Mouse (Mus musculus): ENCODE measurements around the gene Ehhadh. TPM values are rescaled to one million over a fixed set of nuclear protein-coding genes. Genes with fewer than 3 reads are reported as not detected.

The Ehhadh gene
- polyA plus RNA-seq, 1 experiment from 2014 or later: 2.5 TPM

GRCm38 (mm10) chr16:21727897-21728364 lies 59.7 kb downstream of the Ehhadh start:
- Histone ChIP-seq H3K36me3 (ENCODE audit: insufficient read depth, low read length) (no peaks in the 10 kb centered on the region), H3K9me3 (ENCODE audit: low read length) (no peaks in the 10 kb centered on the region), H3K9ac (replicated peaks; ENCODE audit: low read depth) (no peak overlapping the region), H3K27me3 (replicated peaks; ENCODE audit: insufficient read depth, low read length) (no peaks in the 10 kb centered on the region), H3K4me2 (replicated peaks; ENCODE audit: low read depth, low read length) (peak overlapping the region; percentile 44), H3K4me3 (ENCODE audit: low read depth, low read length) (peak overlapping the region; percentile 33), H3K27ac (ENCODE audit: low read length) (no peak overlapping the region), H3K4me1 (ENCODE audit: insufficient read depth, low read depth, low read length) (no peaks in the 10 kb centered on the region)
- DNase-seq (ENCODE audit: low spot score) (peak; percentile 92), ATAC-seq (peak; percentile 30)
- peak; percentile 90 for TF ChIP-seq CTCF (IDR thresholded peaks at IDR 0.05)
- TF ChIP-seq EP300 (IDR thresholded peaks at IDR 0.05): no peak
- WGBS: 30% methylated on average over 10 of the region's 10 CpGs

- DNase-seq (ENCODE audit: low spot score): no peak
Measured at GRCm38 (mm10) chr16:21727421-21727820, 60.2 kb downstream of the Ehhadh start.

GRCm38 (mm10) chr16:21724261-21724660 lies 63.3 kb downstream of the Ehhadh start:
- Histone ChIP-seq H3K4me3 (ENCODE audit: low read depth, low read length) (no peak overlapping the region), H3K27ac (ENCODE audit: low read length) (no peak overlapping the region), H3K4me2 (replicated peaks; ENCODE audit: low read depth, low read length) (no peak overlapping the region), H3K36me3 (ENCODE audit: insufficient read depth, low read length) (no peaks in the 10 kb centered on the region), H3K9ac (replicated peaks; ENCODE audit: low read depth) (no peak overlapping the region), H3K27me3 (replicated peaks; ENCODE audit: insufficient read depth, low read length) (no peaks in the 10 kb centered on the region), H3K9me3 (ENCODE audit: low read length) (no peaks in the 10 kb centered on the region), H3K4me1 (ENCODE audit: insufficient read depth, low read depth, low read length) (no peaks in the 10 kb centered on the region; the same call in 1 of the 2 replicates)
- DNase-seq (ENCODE audit: low spot score) (no peak), ATAC-seq (no peak)
- 83% methylated on average over 1 of the region's 1 CpGs for WGBS
- TF ChIP-seq EP300 (IDR thresholded peaks at IDR 0.05) (no peak), CTCF (IDR thresholded peaks at IDR 0.05) (no peak)

More at GRCm38 (mm10) chr16:21727421-21727820, 60.2 kb downstream of the Ehhadh start:
- Histone ChIP-seq H3K9me3 (ENCODE audit: low read length) (no peaks in the 10 kb centered on the region), H3K4me1 (ENCODE audit: insufficient read depth, low read depth, low read length) (no peaks in the 10 kb centered on the region), H3K27ac (ENCODE audit: low read length) (no peak overlapping the region), H3K4me3 (ENCODE audit: low read depth, low read length) (no peak overlapping the region), H3K9ac (replicated peaks; ENCODE audit: low read depth) (no peak overlapping the region), H3K36me3 (ENCODE audit: insufficient read depth, low read length) (no peaks in the 10 kb centered on the region), H3K4me2 (replicated peaks; ENCODE audit: low read depth, low read length) (no peak overlapping the region), H3K27me3 (replicated peaks; ENCODE audit: insufficient read depth, low read length) (no peaks in the 10 kb centered on the region)
- WGBS: 83% methylated on average over 3 of the region's 3 CpGs
- TF ChIP-seq EP300 (IDR thresholded peaks at IDR 0.05) (no peak), CTCF (IDR thresholded peaks at IDR 0.05) (no peak)
- peak; percentile 25 for ATAC-seq

DNA sequence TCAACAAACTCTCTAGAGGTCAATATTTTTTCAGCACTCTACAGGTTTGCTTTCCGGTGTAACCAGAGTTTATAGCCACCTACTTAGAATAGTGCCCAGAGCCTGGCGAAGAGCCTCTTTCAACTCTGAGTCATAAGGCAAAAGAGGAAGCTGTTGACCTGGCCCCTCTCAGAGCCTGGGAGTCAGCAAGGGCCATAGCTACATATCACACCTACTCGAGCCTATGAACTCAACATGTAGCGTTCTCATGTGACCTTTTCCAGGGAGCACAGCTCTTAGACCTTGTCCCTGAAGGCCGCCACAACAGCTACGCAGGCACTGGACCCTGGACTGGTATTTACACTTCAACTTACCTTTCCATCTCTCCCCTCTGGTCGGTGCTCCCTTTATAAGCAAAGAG lies 67.8 kb downstream of the Ehhadh start:
- WGBS: 54% methylated on average over 7 of the region's 7 CpGs
- TF ChIP-seq CTCF (IDR thresholded peaks at IDR 0.05) (no peak), EP300 (IDR thresholded peaks at IDR 0.05) (0 out of 2 replicates have a peak, but pooled peaks have one; percentile 12)
- DNase-seq (ENCODE audit: low spot score) (peak; percentile 77), ATAC-seq (peak; percentile 88)
- Histone ChIP-seq H3K4me1 (ENCODE audit: insufficient read depth, low read depth, low read length) (no peaks in the 10 kb centered on the region; the same call in 1 of the 2 replicates), H3K9ac (replicated peaks; ENCODE audit: low read depth) (no peak overlapping the region), H3K9me3 (ENCODE audit: low read length) (no peaks in the 10 kb centered on the region), H3K4me2 (replicated peaks; ENCODE audit: low read depth, low read length) (no peak overlapping the region), H3K36me3 (ENCODE audit: insufficient read depth, low read length) (no peaks in the 10 kb centered on the region), H3K4me3 (ENCODE audit: low read depth, low read length) (no peak overlapping the region), H3K27ac (ENCODE audit: low read length) (no peak overlapping the region), H3K27me3 (replicated peaks; ENCODE audit: insufficient read depth, low read length) (no peaks in the 10 kb centered on the region)

DNA sequence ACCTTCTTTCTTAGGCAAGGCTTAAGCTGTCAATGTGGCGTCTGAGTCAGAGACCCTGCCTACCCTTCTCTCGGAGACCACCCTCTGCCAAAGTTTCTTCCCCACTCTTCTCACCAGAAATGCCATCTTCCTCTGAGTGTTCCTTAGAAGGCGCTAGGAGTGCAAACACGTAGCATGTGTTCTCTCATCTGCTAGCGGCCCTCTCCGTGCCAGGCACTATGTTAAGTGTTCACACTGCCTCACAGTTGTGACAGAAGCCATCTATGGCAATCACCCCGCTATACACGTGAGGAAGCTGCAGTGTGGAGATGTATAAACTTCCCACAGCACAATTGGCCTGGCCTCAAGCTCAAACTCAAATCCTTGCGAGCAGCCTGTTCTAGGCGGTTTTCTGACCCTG lies 73.1 kb downstream of the Ehhadh start:
- Histone ChIP-seq H3K9me3 (ENCODE audit: low read length) (no peaks in the 10 kb centered on the region), H3K4me2 (replicated peaks; ENCODE audit: low read depth, low read length) (no peak overlapping the region), H3K27me3 (replicated peaks; ENCODE audit: insufficient read depth, low read length) (no peaks in the 10 kb centered on the region), H3K27ac (ENCODE audit: low read length) (no peak overlapping the region), H3K9ac (replicated peaks; ENCODE audit: low read depth) (no peak overlapping the region), H3K36me3 (ENCODE audit: insufficient read depth, low read length) (no peaks in the 10 kb centered on the region), H3K4me3 (ENCODE audit: low read depth, low read length) (no peak overlapping the region), H3K4me1 (ENCODE audit: insufficient read depth, low read depth, low read length) (no peaks in the 10 kb centered on the region; the same call in 1 of the 2 replicates)
- WGBS: 71% methylated on average over 10 of the region's 10 CpGs
- TF ChIP-seq CTCF (IDR thresholded peaks at IDR 0.05) (no peak), EP300 (IDR thresholded peaks at IDR 0.05) (no peak)
- ATAC-seq: no peak
- DNase-seq (ENCODE audit: low spot score): no peak

Other genes with a start within 250 kb of the Ehhadh start
- gene 2510009E07Rik, start 93.1 kb downstream of the Ehhadh start, polyA plus RNA-seq (2015; fragmentation: Nextera tagmentation; extraction: Ambion mirVana): 16.8 and 17.0 TPM in 2 replicates
- 0.37 TPM in 2 replicates for gene Map3k13, start 6.5 kb upstream of the Ehhadh start, polyA plus RNA-seq (2015; fragmentation: Nextera tagmentation; extraction: Ambion mirVana)
- gene Tmem41a, start 159.7 kb upstream of the Ehhadh start, polyA plus RNA-seq (2015; fragmentation: Nextera tagmentation; extraction: Ambion mirVana): 33.6 and 40.6 TPM in 2 replicates
- 30.4 and 31.0 TPM in 2 replicates for gene Liph, start 207.9 kb upstream of the Ehhadh start, polyA plus RNA-seq (2015; fragmentation: Nextera tagmentation; extraction: Ambion mirVana)
- gene Senp2, start 221.7 kb upstream of the Ehhadh start, polyA plus RNA-seq (2015; fragmentation: Nextera tagmentation; extraction: Ambion mirVana): 29.6 and 30.2 TPM in 2 replicates